In genomic region chr7:45921242-45921621, GRCm38 (mm10) we compare ENCODE assay signal across 8 mouse cellular contexts. TPM values are rescaled to one million over a fixed set of nuclear protein-coding genes. Genes with fewer than 3 reads are reported as not detected.
DNase-seq lines count a peak whose midpoint lies in the region; ATAC-seq and TF ChIP-seq lines count a peak whose summit lies in the region.

Gene Emp3, minus strand, starts transcription at chr7:45921404.

- H3K9me3 ChIP-seq in limb, embryonic 13.5 days = peaks cover 8% of the 10 kb centered on the region; the same call in 1 of the 2 replicates
- H3K9me3 ChIP-seq in midbrain, embryonic 14.5 days (ENCODE audit: control insufficient read depth, low read length) = no peaks in the 10 kb centered on the region

- no peak within 1 kb of the TSS for H3K4me3 ChIP-seq in left cerebral cortex, adult 2 months
- H3K4me3 ChIP-seq in limb, embryonic 13.5 days = peak within 1 kb of the TSS; percentile 54
- H3K4me3 ChIP-seq in midbrain, embryonic 14.5 days (replicated peaks; ENCODE audit: low read depth, low read length) = no peak within 1 kb of the TSS

- no peak for TF ChIP-seq CTCF in left cerebral cortex, adult 2 months (IDR thresholded peaks at IDR 0.05)

- H3K9ac ChIP-seq in limb, embryonic 13.5 days = peak within 1 kb of the TSS; percentile 75
- no peak within 1 kb of the TSS for H3K9ac ChIP-seq in midbrain, embryonic 14.5 days (replicated peaks; ENCODE audit: low read length)

- H3K27me3 ChIP-seq in limb, embryonic 13.5 days = no peaks in the 10 kb centered on the region
- H3K27me3 ChIP-seq in midbrain, embryonic 14.5 days (ENCODE audit: control insufficient read depth, insufficient read depth, low read length) = no peaks in the 10 kb centered on the region

- H3K4me2 ChIP-seq in limb, embryonic 13.5 days (replicated peaks) = peak within 1 kb of the TSS; percentile 75
- H3K4me2 ChIP-seq in midbrain, embryonic 14.5 days (ENCODE audit: low read length) = peak within 1 kb of the TSS; percentile 72; the same call in 1 of the 2 replicates

- no peak for DNase-seq in left cerebral cortex, adult 2 months (ENCODE audit: extremely low spot score in 1 of 2, low spot score in 2 of 2)
- DNase-seq in left cerebral cortex, adult 9 months (ENCODE audit: low spot score in 2 of 2) = no peak
- peak; percentile 68 for DNase-seq in heart, postnatal 10 days
- no peak for DNase-seq in midbrain, embryonic 14.5 days
- DNase-seq in thymus, postnatal 14 days = peak; percentile 84
- no peak for DNase-seq in frontal cortex, postnatal 14 days (ENCODE audit: low spot score in 2 of 2)

- peaks cover 9% of the 10 kb centered on the region for H3K36me3 ChIP-seq in limb, embryonic 13.5 days
- H3K36me3 ChIP-seq in midbrain, embryonic 14.5 days (ENCODE audit: control insufficient read depth, insufficient read depth, low read length) = no peaks in the 10 kb centered on the region

- ATAC-seq in erythroid progenitor cell, adult 5-6 weeks (replicated peaks; ENCODE audit: low FRiP score, poor library complexity, severe bottlenecking) = no peak
- ATAC-seq in limb, embryonic 13.5 days (ENCODE audit: low FRiP score, low read depth) = peak; percentile 18; the same call in 1 of the 2 replicates
- no peak for ATAC-seq in midbrain, embryonic 14.5 days (ENCODE audit: low FRiP score, low TSS enrichment)

- peaks cover 59% of the 10 kb centered on the region for H3K4me1 ChIP-seq in limb, embryonic 13.5 days
- H3K4me1 ChIP-seq in midbrain, embryonic 14.5 days (ENCODE audit: control insufficient read depth, insufficient read depth, low read length) = peaks cover 19% of the 10 kb centered on the region

- intact Hi-C loops in left cerebral cortex, adult 2 months (cut with DNase I) = no loop called here
- intact Hi-C loops in heart, postnatal 10 days (cut with DNase I) = loop anchor here (5.0 kb wide), 2 partner anchors 204 to 1619 kb away; partner anchors contain the start of genes Rpl18 and Sphk2

- 18% methylated on average over 9 of the region's 9 CpGs for WGBS in limb, embryonic 13.5 days
- 42% methylated on average over 9 of the region's 9 CpGs for WGBS in midbrain, embryonic 14.5 days

- H3K27ac ChIP-seq in left cerebral cortex, adult 2 months = peak within 1 kb of the TSS; percentile 89; the same call in 1 of the 2 replicates
- peak within 1 kb of the TSS; percentile 94 for H3K27ac ChIP-seq in limb, embryonic 13.5 days
- H3K27ac ChIP-seq in midbrain, embryonic 14.5 days (replicated peaks; ENCODE audit: low read depth, low read length) = no peak within 1 kb of the TSS; the same call in 1 of the 2 replicates

RNA-seq across cellular contexts. Expression of gene Emp3, which starts in this region (rescaled TPM):
- 1 to 10 TPM; 3.1 to 8.7 TPM for total RNA-seq in left cerebral cortex, adult 2 months (2021)
- 75.5 and 85.4 TPM in 2 replicates for total RNA-seq in erythroid progenitor cell, adult 5-6 weeks (2015; ENCODE audit: low replicate concordance)
- total RNA-seq in erythroid progenitor cell, adult 5-6 weeks (2017; ENCODE audit: low replicate concordance) = 19.1 and 41.8 TPM in 2 replicates
- 10 to 100 TPM; 37.0 to 44.5 TPM for total RNA-seq in heart, postnatal 10 days (2021)
- 181 and 186 TPM in 2 replicates for polyA plus RNA-seq in limb, embryonic 13.5 days (2015; fragmentation: Nextera tagmentation; extraction: Ambion mirVana)
- polyA plus RNA-seq in midbrain, embryonic 14.5 days (2014; fragmentation: Nextera tagmentation; extraction: Ambion mirVana) = 5.2 and 32.1 TPM in 2 replicates

Comparison
In these comparisons a context has a peak if more than half of its experiments do, and no peak if none do; other contexts are left out.
1. DNase-seq: peak in heart, postnatal 10 days (2 of 2) and thymus, postnatal 14 days (single experiment); none in left cerebral cortex, adult 2 months (0 of 2), left cerebral cortex, adult 9 months (0 of 2), midbrain, embryonic 14.5 days (single experiment) and frontal cortex, postnatal 14 days (0 of 2).